ENCODE assay signal across 24 mouse cellular contexts in the genomic region with DNA sequence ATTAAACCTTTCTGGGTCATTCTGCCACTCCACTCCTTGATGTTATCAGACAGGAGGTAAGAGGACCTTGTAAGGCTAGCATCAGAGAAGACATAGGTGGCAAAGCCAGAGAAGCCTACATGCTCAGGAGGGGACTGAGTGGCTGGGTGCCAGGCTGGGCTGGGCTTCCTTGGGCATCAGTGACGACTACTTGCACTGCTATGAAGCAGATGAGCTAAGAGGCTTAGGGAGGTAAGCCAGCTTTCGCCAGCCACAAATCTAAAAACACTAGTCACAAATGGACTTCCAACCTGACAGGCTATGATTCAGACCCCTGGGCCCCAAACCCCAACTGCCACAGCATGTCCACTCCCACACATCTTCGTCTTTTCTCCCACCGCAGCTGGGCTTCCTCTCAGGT. TPM values are rescaled to one million over a fixed set of nuclear protein-coding genes. Genes with fewer than 3 reads are reported as not detected.
DNase-seq lines count a peak whose midpoint lies in the region; ATAC-seq lines count a peak whose summit lies in the region.
"Had no signal": no experiment of that assay in that cellular context is flagged by ENCODE, and none has a peak within 500 bp of the region (broad histone marks: within the 10 kb centered on the region; RNA-seq: fewer than 3 reads in every experiment).

No protein-coding gene starts in this region.

- H3K27ac ChIP-seq in kidney, embryonic 14.5 days (ENCODE audit: low read depth, low read length): no peak overlapping the region
- H3K27ac ChIP-seq: embryonic facial prominence, embryonic 10.5 days; forebrain, embryonic 13.5 days; left cerebral cortex, adult 2 months; limb, embryonic 10.5 days had no signal

- no peak overlapping the region for H3K4me2 ChIP-seq in kidney, embryonic 14.5 days (replicated peaks; ENCODE audit: low read depth, low read length)
- H3K4me2 ChIP-seq: forebrain, embryonic 13.5 days had no signal

- H3K36me3 ChIP-seq in kidney, embryonic 14.5 days (ENCODE audit: control insufficient read depth, insufficient read depth, low read length): peaks cover 3% of the 10 kb centered on the region; the same call in 1 of the 2 replicates

- WGBS in kidney, embryonic 14.5 days: 25% methylated on average over 4 of the region's 4 CpGs

- DNase-seq in kidney, adult 11 months: no peak
- peak; percentile 32 for DNase-seq in thymus, postnatal 4 days
- DNase-seq in thymus, postnatal 36 days: no peak
- DNase-seq in left cerebral cortex, postnatal 10 days (ENCODE audit: extremely low spot score in 1 of 2, low spot score in 2 of 2): no peak
- DNase-seq in urinary bladder, adult 2 months (ENCODE audit: low spot score): no peak
- DNase-seq: adrenal gland, postnatal 14 days; cerebellum, adult 11 months; gastrocnemius, postnatal 10 days; layer of hippocampus, adult 9-11 months; liver, postnatal 0 days; lung, postnatal 10 days; right cerebral cortex, postnatal 25 days had no signal

- H3K27me3 ChIP-seq in kidney, embryonic 14.5 days (ENCODE audit: control insufficient read depth, insufficient read depth, low read length): no peaks in the 10 kb centered on the region
- H3K27me3 ChIP-seq: forebrain, embryonic 13.5 days had no signal

- no peaks in the 10 kb centered on the region for H3K4me1 ChIP-seq in kidney, embryonic 14.5 days (ENCODE audit: control insufficient read depth, insufficient read depth, low read length)
- H3K4me1 ChIP-seq: forebrain, embryonic 13.5 days; limb, embryonic 10.5 days had no signal

- no peak for ATAC-seq in kidney, embryonic 14.5 days (ENCODE audit: low FRiP score, low TSS enrichment)
- ATAC-seq in granulocyte monocyte progenitor cell, adult 5-6 weeks (replicated peaks; ENCODE audit: poor library complexity, severe bottlenecking): peak; percentile 57
- ATAC-seq: activated CD4-positive, CD25-positive, alpha-beta regulatory T cell, adult 4 months; forebrain, embryonic 13.5 days; liver, postnatal 0 days; midbrain, embryonic 16.5 days had no signal

- H3K4me3 ChIP-seq in kidney, embryonic 14.5 days (ENCODE audit: low read length): no peak overlapping the region
- H3K4me3 ChIP-seq: embryonic facial prominence, embryonic 10.5 days; forebrain, embryonic 13.5 days; left cerebral cortex, adult 2 months; limb, embryonic 10.5 days had no signal

- no peaks in the 10 kb centered on the region for H3K9me3 ChIP-seq in kidney, embryonic 14.5 days (ENCODE audit: control insufficient read depth, low read length)
- H3K9me3 ChIP-seq: embryonic facial prominence, embryonic 10.5 days; forebrain, embryonic 13.5 days; limb, embryonic 10.5 days; megakaryocyte, embryonic 14.5 days had no signal

- H3K9ac ChIP-seq in kidney, embryonic 14.5 days (ENCODE audit: low read depth, low read length): peak overlapping the region; percentile 9; the same call in 1 of the 2 replicates
- H3K9ac ChIP-seq: forebrain, embryonic 13.5 days; liver, postnatal 0 days had no signal

- intact Hi-C loops in left cerebral cortex, postnatal 10 days (cut with DNase I): no loop called here

RNA-seq across cellular contexts. Expression of a gene that starts 14.2 kb away (rescaled TPM):
- polyA plus RNA-seq in kidney, embryonic 14.5 days (2014; fragmentation: Nextera tagmentation; extraction: Ambion mirVana): 60.6 and 69.6 TPM in 2 replicates
- 42.3 and 76.3 TPM in 2 replicates for total RNA-seq in granulocyte monocyte progenitor cell, adult 5-6 weeks (2014; fragmentation: Nextera tagmentation)
- 59.8 and 64.6 TPM in 2 replicates for total RNA-seq in granulocyte monocyte progenitor cell, adult 5-6 weeks (2017)
- 10 to 100 TPM; 25.0 to 28.9 TPM for total RNA-seq in left cerebral cortex, postnatal 10 days (2021)
- 90.1 and 102 TPM in 2 replicates for polyA plus RNA-seq in urinary bladder, adult 2 months (2012; rRNA removed)

RNA-seq across cellular contexts. Expression of a gene that starts 14.3 kb away (rescaled TPM):
- polyA plus RNA-seq in kidney, embryonic 14.5 days (2014; fragmentation: Nextera tagmentation; extraction: Ambion mirVana): 93.5 and 98.8 TPM in 2 replicates
- 84.1 and 154 TPM in 2 replicates for total RNA-seq in granulocyte monocyte progenitor cell, adult 5-6 weeks (2014; fragmentation: Nextera tagmentation)
- total RNA-seq in granulocyte monocyte progenitor cell, adult 5-6 weeks (2017): 73.1 and 81.3 TPM in 2 replicates
- total RNA-seq in left cerebral cortex, postnatal 10 days (2021): 10 to 100 TPM; 21.8 to 22.0 TPM
- polyA plus RNA-seq in urinary bladder, adult 2 months (2012; rRNA removed): 50.4 and 64.6 TPM in 2 replicates

RNA-seq across cellular contexts. Expression of a gene that starts 18.2 kb away (rescaled TPM):
- polyA plus RNA-seq in kidney, embryonic 14.5 days (2014; fragmentation: Nextera tagmentation; extraction: Ambion mirVana): 4.5 and 5.2 TPM in 2 replicates
- 18.7 and 26.1 TPM in 2 replicates for total RNA-seq in granulocyte monocyte progenitor cell, adult 5-6 weeks (2014; fragmentation: Nextera tagmentation)
- total RNA-seq in granulocyte monocyte progenitor cell, adult 5-6 weeks (2017): 14.6 and 22.9 TPM in 2 replicates
- total RNA-seq in left cerebral cortex, postnatal 10 days (2021): 1 to 10 TPM in 1 of 2 experiments, under 1 TPM in 1; 0.69 to 1.5 TPM
- 13.2 and 14.1 TPM in 2 replicates for polyA plus RNA-seq in urinary bladder, adult 2 months (2012; rRNA removed)

RNA-seq across cellular contexts. Expression of a gene that starts 25.4 kb away (rescaled TPM):
- polyA plus RNA-seq in kidney, embryonic 14.5 days (2014; fragmentation: Nextera tagmentation; extraction: Ambion mirVana): 41.0 and 50.2 TPM in 2 replicates
- 36.0 and 41.9 TPM in 2 replicates for total RNA-seq in granulocyte monocyte progenitor cell, adult 5-6 weeks (2014; fragmentation: Nextera tagmentation)
- total RNA-seq in granulocyte monocyte progenitor cell, adult 5-6 weeks (2017): 35.6 and 39.0 TPM in 2 replicates
- 10 to 100 TPM; 29.3 to 37.6 TPM for total RNA-seq in left cerebral cortex, postnatal 10 days (2021)
- 38.9 and 44.1 TPM in 2 replicates for polyA plus RNA-seq in urinary bladder, adult 2 months (2012; rRNA removed)

RNA-seq across cellular contexts. Expression of a gene that starts 28.9 kb away (rescaled TPM):
- 0.29 and 0.32 TPM in 2 replicates for polyA plus RNA-seq in kidney, embryonic 14.5 days (2014; fragmentation: Nextera tagmentation; extraction: Ambion mirVana)
- total RNA-seq in granulocyte monocyte progenitor cell, adult 5-6 weeks (2014; fragmentation: Nextera tagmentation): not detected in 2 replicates
- not detected in 2 replicates for total RNA-seq in granulocyte monocyte progenitor cell, adult 5-6 weeks (2017)
- under 1 TPM in 1 of 2 experiments, not detected in 1; 0.64 TPM for total RNA-seq in left cerebral cortex, postnatal 10 days (2021)
- not detected in 2 replicates for polyA plus RNA-seq in urinary bladder, adult 2 months (2012; rRNA removed)
- total RNA-seq: adrenal gland, postnatal 14 days; gastrocnemius, postnatal 10 days; left cerebral cortex, adult 2 months; liver, adult 2 months had no signal
- polyA plus RNA-seq: activated CD4-positive, CD25-positive, alpha-beta regulatory T cell, adult 4 months; C2C12; embryonic facial prominence, embryonic 10.5 days; forebrain, embryonic 13.5 days; hindbrain, embryonic 11.5 days; limb, embryonic 10.5 days; liver, adult 2 months; midbrain, embryonic 16.5 days had no signal

Comparison
In these comparisons a context has a peak if more than half of its experiments do, and no peak if none do; other contexts are left out.
1. RNA of a gene that starts 18.2 kb away (total RNA-seq): 14.6 to 26.1 TPM in granulocyte monocyte progenitor cell, adult 5-6 weeks; 0.69 to 1.5 TPM in left cerebral cortex, postnatal 10 days; every median in the first group is over 4 times any median in the second.